Mouse (Mus musculus) MEL (cell line): ENCODE results near the gene Otulinl. TPM values are rescaled to one million over a fixed set of nuclear protein-coding genes. Genes with fewer than 3 reads are reported as not detected.

Source experiments
- DNase-seq: peaks from one replicate; pipeline ENCODE4 v3.0.0; 2011; ENCODE audit warnings: low read depth, low spot score
- H3K27ac ChIP-seq: 2 replicates; pipeline ENCODE4 v1.5.1; 2012; ENCODE audit warnings: low read depth, mild to moderate bottlenecking, control low read depth, low read length, moderate library complexity; ENCODE audit not compliant: control insufficient read depth
- H3K27me3 ChIP-seq, 2 experiments: fragments of 150-350 bp in 1 of 2; sonication (generic) in 1 of 2; 2 replicates each; pipeline ENCODE4 v1.6.1; 2012; ENCODE audit warnings: low read length in 2 of 2, mild to moderate bottlenecking in 2 of 2, improper control_type of control experiment in 1 of 2, moderate library complexity in 1 of 2; ENCODE audit not compliant: insufficient read depth in 2 of 2, control insufficient read depth in 1 of 2
- H3K36me3 ChIP-seq, 2 experiments: 2 replicates each; pipeline ENCODE4 v1.6.1; 2012 to 2014; ENCODE audit warnings: low read length in 2 of 2, improper control_type of control experiment in 1 of 2, inconsistent platforms in 1 of 2, mild to moderate bottlenecking in 1 of 2; ENCODE audit not compliant: insufficient read depth in 2 of 2, control insufficient read depth in 1 of 2
- H3K4me1 ChIP-seq, 2 experiments: fragments of 150-350 bp in 1 of 2; sonication (generic) in 1 of 2; 2 replicates each; pipeline ENCODE4 v1.6.1; 2012; ENCODE audit warnings: low read length in 2 of 2, improper control_type of control experiment in 1 of 2, mild to moderate bottlenecking in 1 of 2; ENCODE audit not compliant: insufficient read depth in 2 of 2, control insufficient read depth in 1 of 2
- H3K4me3 ChIP-seq, 2 experiments: fragments of 150-350 bp in 1 of 2; sonication (generic) in 1 of 2; 2 replicates each; pipeline ENCODE4 v1.5.1; 2012; ENCODE audit warnings: low read depth in 2 of 2, low read length in 2 of 2, mild to moderate bottlenecking in 2 of 2, moderate library complexity in 2 of 2, control low read depth in 1 of 2, improper control_type of control experiment in 1 of 2; ENCODE audit not compliant: control insufficient read depth in 1 of 2, insufficient read depth in 1 of 2
- H3K79me2 ChIP-seq: 2 replicates; pipeline ENCODE4 v1.6.1; 2012; ENCODE audit warnings: mild to moderate bottlenecking, low read length, moderate library complexity; ENCODE audit not compliant: control insufficient read depth, poor library complexity, insufficient read depth
- H3K9ac ChIP-seq: 2 replicates; pipeline ENCODE4 v1.6.1; 2012; ENCODE audit warnings: low read depth, mild to moderate bottlenecking, control low read depth, low read length, moderate library complexity; ENCODE audit not compliant: control insufficient read depth, poor library complexity, severe bottlenecking
- H3K9me3 ChIP-seq: fragments of 150-350 bp; sonication (generic); replicated peaks from 2 replicates; pipeline ENCODE4 v1.6.1; 2012; ENCODE audit warnings: mild to moderate bottlenecking, low read length, improper control_type of control experiment, moderate library complexity; ENCODE audit not compliant: insufficient read depth
- CHD1 ChIP-seq: IDR thresholded peaks from 2 replicates; pipeline ENCODE4 v1.6.1; 2012; ENCODE audit warnings: low read depth, mild to moderate bottlenecking, inconsistent platforms, low read length, improper control_type of control experiment
- CHD2 ChIP-seq: IDR thresholded peaks from 2 replicates; pipeline ENCODE4 v1.6.1; 2011; ENCODE audit warnings: low read length, improper control_type of control experiment
- E2F4 ChIP-seq: IDR thresholded peaks from 2 replicates; pipeline ENCODE4 v1.6.1; 2011; ENCODE audit warnings: low read depth, low read length, improper control_type of control experiment, borderline replicate concordance
- EP300 ChIP-seq, 2 experiments: IDR thresholded peaks; 2 replicates each; pipeline ENCODE4 v1.6.1; 2011; ENCODE audit warnings: improper control_type of control experiment in 2 of 2, low read length in 2 of 2, low read depth in 1 of 2, mild to moderate bottlenecking in 1 of 2
- ETS1 ChIP-seq: IDR thresholded peaks from 2 replicates; pipeline ENCODE4 v1.6.1; 2012; ENCODE audit warnings: low read depth, mild to moderate bottlenecking, inconsistent platforms, low read length, improper control_type of control experiment, moderate library complexity
- HCFC1 ChIP-seq: IDR thresholded peaks from 2 replicates; pipeline ENCODE4 v1.6.1; 2012; ENCODE audit warnings: low read depth, mild to moderate bottlenecking, inconsistent platforms, low read length, improper control_type of control experiment, moderate library complexity
- JUND ChIP-seq: IDR thresholded peaks from 2 replicates; pipeline ENCODE4 v1.6.1; 2011; ENCODE audit warnings: low read depth, mild to moderate bottlenecking, improper control_type of control experiment, low read length
- MAX ChIP-seq: IDR thresholded peaks from 2 replicates; pipeline ENCODE4 v1.6.1; 2011; ENCODE audit warnings: low read length, improper control_type of control experiment
- MAZ ChIP-seq: IDR thresholded peaks from 2 replicates; pipeline ENCODE4 v1.6.1; 2012; ENCODE audit warnings: low read depth, mild to moderate bottlenecking, inconsistent platforms, low read length, improper control_type of control experiment
- MEF2A ChIP-seq: IDR thresholded peaks from 2 replicates; pipeline ENCODE4 v1.6.1; 2014; ENCODE audit warnings: low read depth, mild to moderate bottlenecking, inconsistent platforms, low read length, improper control_type of control experiment; ENCODE audit not compliant: poor library complexity, insufficient replicate concordance, severe bottlenecking; ENCODE audit errors: extremely low read depth
- MXI1 ChIP-seq: IDR thresholded peaks from 2 replicates; pipeline ENCODE4 v1.6.1; 2011; ENCODE audit warnings: mild to moderate bottlenecking, low read depth, low read length, improper control_type of control experiment
- MYB ChIP-seq: IDR thresholded peaks from 2 replicates; pipeline ENCODE4 v1.6.1; 2011; ENCODE audit warnings: mild to moderate bottlenecking, low read depth, low read length, improper control_type of control experiment
- NRF1 ChIP-seq: IDR thresholded peaks from 2 replicates; pipeline ENCODE4 v1.6.1; 2014; ENCODE audit warnings: low read depth, mild to moderate bottlenecking, inconsistent platforms, low read length, improper control_type of control experiment, moderate library complexity; ENCODE audit not compliant: poor library complexity, insufficient read depth, severe bottlenecking
- POLR2AphosphoS5 ChIP-seq: IDR thresholded peaks from 2 replicates; pipeline ENCODE4 v1.6.1; 2012; ENCODE audit warnings: low read depth, borderline replicate concordance, mild to moderate bottlenecking, inconsistent platforms, low read length, moderate library complexity, mixed read lengths
- SIN3A ChIP-seq: IDR thresholded peaks from 2 replicates; pipeline ENCODE4 v1.6.1; 2012; ENCODE audit warnings: low read length, improper control_type of control experiment, inconsistent platforms
- UBTF ChIP-seq: IDR thresholded peaks from 2 replicates; pipeline ENCODE4 v1.6.1; 2012; ENCODE audit warnings: low read depth, mild to moderate bottlenecking, inconsistent platforms, low read length, improper control_type of control experiment, moderate library complexity, borderline replicate concordance; ENCODE audit not compliant: insufficient read depth
- ZNF384 ChIP-seq: IDR thresholded peaks from 2 replicates; pipeline ENCODE4 v1.6.1; 2012; ENCODE audit warnings: low read depth, mild to moderate bottlenecking, inconsistent platforms, low read length, improper control_type of control experiment
- polyA plus RNA-seq, 2 experiments: library from polyadenylated mRNA; stranded (reverse) in 1 of 2; unstranded in 1 of 2; fragments of >175 nt in 1 of 2; fragments of >200 nt in 1 of 2; gene quantifications; 2 replicates each; pipeline versions ENCODE4 v1.2.1 to v1.2.4; 2012; ENCODE audit warnings: low replicate concordance in 2 of 2, low read depth in 1 of 2; ENCODE audit not compliant: insufficient read length in 2 of 2, insufficient read depth in 1 of 2, missing spikeins in 1 of 2
- total RNA-seq: library from RNA; depleted of rRNA; stranded (reverse); fragments of 300-350 nt; gene quantifications from 2 replicates; pipeline ENCODE4 v1.2.3, GENCODE M21; 2012

The Otulinl gene
- total and polyA plus RNA-seq, 3 experiments: 0.14 to 0.50 TPM; not detected in 1

DNA sequence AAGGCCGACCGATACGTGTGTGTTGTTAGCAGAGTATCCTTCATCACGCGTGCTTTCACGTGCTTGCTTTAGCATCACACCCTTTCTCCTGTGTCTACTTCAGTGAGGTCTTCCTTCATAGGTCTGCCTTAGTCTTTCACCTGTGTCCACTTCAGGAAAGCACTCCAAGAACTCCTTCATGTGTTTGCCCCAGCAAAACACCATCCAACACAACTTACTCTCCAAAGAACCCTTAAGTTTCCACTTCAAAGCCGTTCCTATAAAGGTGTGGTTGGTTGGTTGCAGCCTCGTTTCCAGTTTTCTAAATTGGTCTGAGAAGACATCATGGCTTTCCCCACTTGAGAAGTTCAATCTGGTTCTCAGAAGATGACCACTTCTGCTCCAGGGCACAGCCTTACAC is 34.7 kb downstream of the Otulinl start:
- no peak for DNase-seq
- H3K9me3 ChIP-seq: no peaks in the 10 kb centered on the region
- TF ChIP-seq SIN3A (no peak), EP300 (IDR thresholded peaks at IDR 0.05; ENCODE audit: low read depth in 1 of 2, low read length in 2 of 2) (no peak), MAX (no peak), NRF1 (no peak), CHD1 (no peak), MEF2A (no peak), MYB (no peak), JUND (no peak), UBTF (no peak), ETS1 (no peak), E2F4 (no peak), CHD2 (no peak), HCFC1 (no peak), MAZ (no peak), POLR2AphosphoS5 (no peak)
- TF ChIP-seq, all 39 proteins: peak for 0
- Histone ChIP-seq H3K4me1 (no peaks in the 10 kb centered on the region), H3K36me3 (no peaks in the 10 kb centered on the region), H3K27ac (no peak overlapping the region), H3K4me3 (no peak overlapping the region), H3K27me3 (peaks cover 0 to 2% of the 10 kb centered on the region in 2 experiments; a peak in 2 of 4 replicates), H3K79me2 (no peaks in the 10 kb centered on the region), H3K9ac (no peak overlapping the region)

DNA sequence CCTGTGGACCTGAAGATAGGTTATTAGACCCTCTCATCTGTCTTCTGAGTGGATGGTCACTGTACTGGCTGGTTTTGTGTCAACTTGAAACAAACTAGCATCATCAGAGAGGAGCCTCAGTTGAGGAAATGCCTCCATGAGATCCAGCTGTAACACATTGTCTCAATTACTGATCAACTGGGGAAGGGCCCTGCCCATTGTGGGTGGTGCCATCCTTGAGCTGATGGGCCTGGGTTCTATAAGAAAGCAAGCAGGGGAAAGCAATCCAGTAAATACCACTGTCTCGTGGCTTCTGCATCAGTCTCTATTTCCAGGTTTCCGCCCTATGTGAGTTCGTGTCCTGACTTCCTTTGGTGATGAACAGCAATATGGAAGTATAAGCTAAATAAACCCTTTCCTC is 36.1 kb downstream of the Otulinl start:
- H3K27me3 ChIP-seq: peaks cover 0 to 2% of the 10 kb centered on the region in 2 experiments; a peak in 2 of 4 replicates
- no peak for DNase-seq
- H3K36me3 ChIP-seq: no peaks in the 10 kb centered on the region
- H3K27ac ChIP-seq: no peak overlapping the region
- H3K4me1 ChIP-seq: no peaks in the 10 kb centered on the region
- no peaks in the 10 kb centered on the region for H3K79me2 ChIP-seq
- no peak overlapping the region for H3K4me3 ChIP-seq
- no peaks in the 10 kb centered on the region for H3K9me3 ChIP-seq
- TF ChIP-seq ZNF384: no peak
- no peak for TF ChIP-seq MXI1
- no peak for TF ChIP-seq SIN3A
- no peak overlapping the region for H3K9ac ChIP-seq
